Mouse (Mus musculus) left cerebral cortex, postnatal 10 days (tissue): ENCODE results near the gene Wbp1l. TPM values are rescaled to one million over a fixed set of nuclear protein-coding genes. Genes with fewer than 3 reads are reported as not detected.

Experiments
- DNase-seq, 2 experiments: peaks; one replicate each; pipeline ENCODE4 v3.0.0; 2021 to 2022; ENCODE audit warnings: low spot score in 2 of 2, mixed read lengths in 1 of 2; ENCODE audit errors: extremely low spot score in 1 of 2
- intact Hi-C: fragments of 180-260 bp; cut with DNase I; formaldehyde crosslinking; loops from one replicate; pipeline ENCODE4 v1.15.1; 2025
- total RNA-seq, 2 experiments: library from RNA; stranded (reverse); gene quantifications; 2 replicates each; pipeline ENCODE4 v1.2.3; 2021

Gene Wbp1l
- total RNA-seq, 2 experiments from 2014 or later = 35.2 to 41.7 TPM

GRCm38 (mm10) chr19:46675641-46676040 lies 76.8 kb downstream of the Wbp1l start:
- intact Hi-C loops = no loop called here
- no peak for DNase-seq

DNA sequence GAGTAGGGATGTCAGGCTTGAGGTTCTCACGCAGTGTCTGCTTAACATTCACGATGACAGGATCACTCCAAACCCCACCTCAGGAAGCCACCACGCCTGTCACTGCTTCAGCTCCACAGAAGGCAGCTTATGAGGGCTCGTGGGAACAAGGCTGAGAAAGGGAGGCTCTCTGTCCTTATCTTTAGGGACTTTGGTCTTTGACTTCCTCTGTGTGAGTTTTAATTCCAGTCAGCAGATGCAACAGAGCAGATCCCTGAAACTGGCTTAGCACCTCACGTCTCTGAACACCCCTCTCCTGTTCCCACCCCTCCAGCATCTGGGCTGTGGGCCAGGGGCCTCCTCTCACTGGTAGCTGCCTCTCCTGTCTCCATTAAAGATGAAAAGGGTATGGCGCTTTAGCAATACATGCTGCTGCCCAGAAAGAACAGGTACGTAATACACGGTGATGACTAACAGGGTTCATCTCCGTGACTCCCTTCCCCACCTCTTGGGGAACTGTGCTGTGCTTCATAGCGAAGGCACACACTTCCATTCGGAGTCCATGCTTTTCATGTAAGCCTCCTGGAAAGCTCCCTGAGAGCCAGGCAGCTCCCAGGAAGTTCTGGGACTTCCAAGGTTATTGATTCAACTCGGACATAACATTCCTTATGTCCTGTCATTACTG lies 81.0 kb downstream of the Wbp1l start:
- intact Hi-C loops = no loop called here
- no peak for DNase-seq

DNA sequence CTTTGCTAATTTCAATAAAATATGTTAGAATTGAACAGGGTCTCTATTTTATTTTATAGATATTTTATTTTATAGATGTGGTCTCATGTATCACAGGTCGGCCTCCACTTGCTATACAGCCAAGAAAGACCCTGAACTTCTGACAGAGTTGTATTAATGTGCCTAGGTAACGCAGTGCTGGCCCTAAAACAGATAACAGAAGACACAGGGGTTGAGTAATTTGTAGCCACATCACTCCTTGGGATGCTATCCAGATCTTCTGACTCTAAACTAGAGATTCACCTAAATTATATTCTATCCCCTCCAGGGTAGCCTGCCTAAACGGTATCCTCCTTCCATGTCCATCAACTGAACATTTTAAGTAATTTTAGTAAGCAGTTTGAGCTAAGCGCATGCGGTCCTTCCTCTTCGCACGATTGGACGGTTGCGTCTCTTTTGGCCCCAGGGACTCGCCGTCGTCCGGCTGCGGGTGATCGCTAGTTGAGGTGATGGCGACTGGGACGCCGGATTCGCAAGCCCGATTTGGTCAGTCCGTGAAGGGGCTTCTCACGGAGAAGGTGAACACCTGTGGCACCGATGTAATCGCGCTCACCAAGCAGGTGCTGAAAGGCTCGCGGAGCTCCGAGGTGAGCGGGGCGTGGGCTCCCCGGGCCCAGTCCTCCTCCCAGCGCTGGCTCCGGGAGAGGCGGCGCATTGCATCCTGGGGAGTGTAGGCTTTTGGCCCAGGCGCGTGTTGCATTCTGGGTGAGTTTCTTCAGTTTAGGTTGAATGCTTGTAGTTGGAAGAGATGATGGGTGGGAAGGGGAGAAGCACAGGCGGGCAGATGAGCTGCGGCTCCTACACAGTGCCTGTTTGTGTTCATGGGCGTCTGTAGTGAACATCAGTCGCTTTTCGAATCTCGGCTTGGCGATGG lies 90.8 kb downstream of the Wbp1l start, which contains the start of gene Borcs7:
Borcs7 (plus strand) TSS at position 447 of the 913 bp plus-strand sequence.
- intact Hi-C loops = no loop called here
- DNase-seq = peak; percentile 83 to 90

- intact Hi-C loops = no loop called here
- DNase-seq = no peak
Measured at GRCm38 (mm10) chr19:46690387-46690786, 91.5 kb downstream of the Wbp1l start.

GRCm38 (mm10) chr19:46691078-46691477 lies 92.2 kb downstream of the Wbp1l start:
- intact Hi-C loops = no loop called here
- DNase-seq = no peak

DNA sequence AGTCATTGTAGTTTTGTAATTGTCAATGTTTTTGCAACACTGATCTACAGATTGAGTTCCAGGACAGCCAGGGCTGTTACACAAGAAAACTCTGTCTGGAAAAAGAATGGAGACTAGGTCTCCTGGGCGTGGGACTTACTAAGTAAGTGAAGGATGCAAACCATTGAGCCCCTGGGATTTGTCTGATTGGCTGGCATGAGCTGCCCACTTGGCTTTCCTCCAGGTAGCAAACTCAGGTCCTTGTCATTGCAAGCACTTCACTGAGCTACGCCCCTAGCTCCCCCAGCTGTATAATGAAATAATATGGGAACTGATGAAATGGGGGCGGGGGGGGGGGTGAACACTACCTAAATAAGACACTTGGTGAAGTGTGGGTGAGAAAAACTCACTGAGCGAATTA lies 94.3 kb downstream of the Wbp1l start:
- no peak for DNase-seq
- intact Hi-C loops = no loop called here

DNA sequence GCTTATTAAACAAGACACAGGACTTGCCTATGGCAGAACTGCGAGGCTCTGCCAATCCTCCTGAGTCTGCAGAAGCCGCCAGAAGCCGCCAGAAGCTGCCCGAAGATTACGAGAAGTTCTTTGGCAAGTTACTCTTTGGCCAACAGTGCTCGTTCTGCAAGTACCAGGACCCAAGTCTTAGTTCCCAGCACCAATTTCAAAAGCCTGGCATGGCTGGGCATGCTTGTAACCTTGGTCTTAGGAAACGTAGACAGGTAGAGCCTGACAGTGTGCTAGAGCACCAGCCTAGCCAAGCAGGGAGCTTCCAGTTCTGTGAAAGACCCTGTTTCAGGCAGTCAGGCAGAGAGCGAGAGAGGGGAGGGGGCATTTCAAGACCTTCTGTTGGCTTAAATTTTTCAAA lies 97.6 kb downstream of the Wbp1l start:
- intact Hi-C loops = no loop called here
- no peak for DNase-seq

DNA sequence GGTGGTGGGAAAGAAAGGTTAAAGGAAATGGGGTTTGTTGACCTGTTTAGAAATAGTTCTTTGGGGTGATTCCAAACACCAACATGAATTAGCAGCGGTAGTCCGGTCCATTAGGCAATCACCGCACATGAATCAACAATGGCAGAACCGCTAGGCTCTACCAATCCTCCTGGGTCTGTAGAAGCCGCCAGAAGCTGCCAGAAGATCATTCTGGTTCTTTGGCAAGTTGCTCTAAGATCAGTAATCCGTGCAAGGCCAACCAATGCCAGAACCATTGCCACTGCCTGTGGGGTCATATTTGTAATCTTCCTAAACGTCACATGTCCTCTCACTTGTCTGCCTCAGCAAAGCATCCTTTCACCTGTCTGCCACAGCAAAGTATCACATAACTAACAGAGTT lies 98.1 kb downstream of the Wbp1l start:
- intact Hi-C loops = no loop called here
- DNase-seq = no peak

DNA sequence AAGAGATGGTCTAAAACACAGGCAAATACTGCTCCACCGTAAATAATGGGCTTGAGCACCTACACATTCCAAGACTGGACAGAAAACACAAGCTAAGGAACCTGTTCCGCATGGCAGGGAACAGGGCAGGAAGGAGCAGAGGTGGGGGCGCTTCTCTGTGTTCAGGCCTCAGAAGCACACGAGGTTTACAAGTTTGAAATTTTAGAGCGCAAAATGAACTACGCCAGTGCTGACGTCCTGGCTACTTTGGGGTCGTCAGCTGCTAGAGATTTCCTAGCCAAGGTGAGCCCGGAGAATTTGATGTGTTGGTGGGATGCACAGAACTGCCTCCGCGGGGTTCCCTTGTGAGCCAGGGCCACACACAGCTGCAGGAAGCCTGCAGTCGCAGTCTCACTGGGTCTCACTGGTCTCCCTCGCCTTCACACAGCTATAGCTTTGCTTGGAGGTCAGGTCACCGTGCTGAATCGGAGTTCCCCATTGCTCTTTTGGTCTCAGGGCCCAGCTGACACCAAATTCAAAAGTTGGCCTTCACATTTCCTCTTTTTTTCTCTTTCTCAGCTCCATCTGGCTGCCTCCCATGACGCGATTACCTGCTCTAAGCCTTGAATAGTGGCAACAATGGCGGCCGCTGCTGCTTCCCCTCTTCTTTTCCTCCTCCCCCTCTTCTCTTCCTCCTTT lies 99.1 kb downstream of the Wbp1l start:
- intact Hi-C loops = no loop called here
- no peak for DNase-seq

- DNase-seq = no peak
- intact Hi-C loops = no loop called here
Measured at GRCm38 (mm10) chr19:46699011-46699481, 100.2 kb downstream of the Wbp1l start.

DNA sequence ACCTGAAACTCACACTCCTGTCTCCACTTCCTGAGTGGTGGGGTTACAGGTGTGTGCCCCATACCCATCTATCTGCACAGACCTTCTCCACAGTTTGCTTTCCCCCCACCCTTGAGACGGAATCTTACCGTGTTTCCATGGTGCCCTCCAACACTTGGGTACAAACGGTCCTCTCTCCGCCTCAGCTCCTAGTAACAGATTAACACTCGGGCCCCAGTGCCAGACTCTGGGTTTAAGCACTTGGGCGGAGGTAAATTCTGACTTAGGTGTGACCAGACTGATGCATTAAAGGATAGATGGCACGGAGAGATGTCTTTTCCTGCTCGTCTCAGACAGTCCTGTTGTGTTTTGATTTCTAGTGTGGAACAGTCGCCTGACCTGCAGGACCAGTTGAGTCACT lies 102.3 kb downstream of the Wbp1l start:
- intact Hi-C loops = no loop called here
- no peak for DNase-seq

GRCm38 (mm10) chr19:46705779-46706495 lies 107.1 kb downstream of the Wbp1l start:
- intact Hi-C loops = no loop called here
- no peak for DNase-seq

- intact Hi-C loops = no loop called here
- no peak for DNase-seq
Measured at GRCm38 (mm10) chr19:46706540-46707295, 107.8 kb downstream of the Wbp1l start.

Other genes with a start within 250 kb of the Wbp1l start
- gene 2310034G01Rik, start 248.8 kb upstream of the Wbp1l start, total RNA-seq = under 1 TPM; 0.77 to 0.99 TPM
- 100 to 1,000 TPM; 257 to 271 TPM for gene Actr1a, start 203.3 kb upstream of the Wbp1l start, total RNA-seq
- gene Sufu, start 202.2 kb upstream of the Wbp1l start, total RNA-seq = 10 to 100 TPM; 16.7 to 18.8 TPM
- gene Trim8, start 97.4 kb upstream of the Wbp1l start, total RNA-seq = 100 to 1,000 TPM; 101 to 108 TPM
- gene Arl3, start 25.9 kb upstream of the Wbp1l start, total RNA-seq = 100 to 1,000 TPM; 103 to 104 TPM
- gene Sfxn2, start 25.7 kb upstream of the Wbp1l start, total RNA-seq = 1 to 10 TPM; 7.8 to 8.1 TPM
- gene Cyp17a1, start 74.1 kb downstream of the Wbp1l start, total RNA-seq = not detected
- 10 to 100 TPM; 21.4 to 23.7 TPM for gene Borcs7, start 90.8 kb downstream of the Wbp1l start, total RNA-seq
- gene As3mt, start 108.4 kb downstream of the Wbp1l start, total RNA-seq = 10 to 100 TPM; 18.7 to 18.9 TPM
- gene Cnnm2, start 162.5 kb downstream of the Wbp1l start, total RNA-seq = 10 to 100 TPM; 25.8 to 29.4 TPM